Mouse (Mus musculus): ENCODE measurements at regions not wholly inside any gene's neighbourhood (a gene's known extent, or its start where the extent isn't known, plus 50 kb on each side); places are given as distances from the start of the nearest gene placed in this dataset.

DNA sequence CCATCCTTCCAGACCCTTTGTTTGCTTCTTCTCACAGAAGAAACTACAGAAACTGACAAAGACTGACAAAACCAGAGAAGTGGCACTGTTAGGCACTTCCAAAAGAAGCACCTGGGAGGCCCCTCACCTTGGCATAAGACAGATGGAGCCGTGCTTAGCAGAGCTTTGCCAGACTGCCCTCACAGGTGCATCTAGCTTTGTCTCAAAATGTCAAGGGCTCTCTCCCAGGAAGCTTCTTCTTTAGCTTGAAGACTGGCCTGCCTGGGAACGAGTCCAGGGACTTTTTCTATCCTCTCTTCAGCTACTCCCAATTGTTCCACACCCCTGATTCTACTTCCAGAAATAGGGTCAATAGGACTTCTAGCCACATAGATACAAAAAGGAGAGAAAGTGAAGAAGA, 219.4 kb downstream of the Dad1 start:
- TF ChIP-seq CTCF (IDR thresholded peaks at IDR 0.05; ENCODE audit: low read depth) (no peak), EP300 (IDR thresholded peaks at IDR 0.05; ENCODE audit: low read depth) (no peak)
